Mouse (Mus musculus) thymus, postnatal 14 days (tissue): ENCODE results near the gene Izumo2.
A peak's percentile ranks its signal among the peaks of the same experiment; 100 is the strongest.
"Not testable (repeated sequence)": the region's sequence is repeated elsewhere in the genome, so short reads cannot be mapped to it uniquely, and the experiment has no call there.

Experiments used
- DNase-seq: peaks from one replicate; pipeline ENCODE4 v3.0.0; 2021

Gene Izumo2

GRCm38 (mm10) chr7:44701921-44702320 is 6.6 kb upstream of the Izumo2 start:
- peak; percentile 8 for DNase-seq

- no peak for DNase-seq
These were observed 5.6 kb upstream of the Izumo2 start for GRCm38 (mm10) chr7:44702985-44703384.

- peak; percentile 20 for DNase-seq
These were observed 4.2 kb upstream of the Izumo2 start for GRCm38 (mm10) chr7:44704363-44704762.

- no peak for DNase-seq
These were observed 3.5 kb upstream of the Izumo2 start for GRCm38 (mm10) chr7:44705086-44705485.

GRCm38 (mm10) chr7:44706322-44706721 is 2.2 kb upstream of the Izumo2 start:
- no peak for DNase-seq

- DNase-seq: no peak
These were observed 1.3 kb upstream of the Izumo2 start for GRCm38 (mm10) chr7:44707169-44707675.

- not testable (repeated sequence) for DNase-seq
These were observed 449 bp upstream of the Izumo2 start for GRCm38 (mm10) chr7:44708093-44708492.

- no peak for DNase-seq
These were observed 1.3 kb downstream of the Izumo2 start for GRCm38 (mm10) chr7:44709881-44710280.

- DNase-seq: no peak
These were observed 13.5 kb downstream of the Izumo2 start for GRCm38 (mm10) chr7:44722058-44722457.

- DNase-seq: peak; percentile 25
These were observed 15.8 kb downstream of the Izumo2 start for GRCm38 (mm10) chr7:44724316-44724715.

- no peak for DNase-seq
These were observed 17.8 kb downstream of the Izumo2 start for GRCm38 (mm10) chr7:44726343-44726742.

- DNase-seq: no peak
These were observed 18.6 kb downstream of the Izumo2 start for GRCm38 (mm10) chr7:44727151-44727550.

GRCm38 (mm10) chr7:44728082-44728975 is 19.8 kb downstream of the Izumo2 start:
- DNase-seq: no peak

- no peak for DNase-seq
These were observed 25.2 kb downstream of the Izumo2 start for GRCm38 (mm10) chr7:44733723-44734122.

- DNase-seq: peak; percentile 14
These were observed 32.8 kb downstream of the Izumo2 start for GRCm38 (mm10) chr7:44741361-44741760.

- no peak for DNase-seq
These were observed 35.7 kb downstream of the Izumo2 start for GRCm38 (mm10) chr7:44744270-44744669.

- DNase-seq: peak; percentile 88
These were observed 36.5 kb downstream of the Izumo2 start for GRCm38 (mm10) chr7:44745076-44745475.

- DNase-seq: no peak
These were observed 38.6 kb downstream of the Izumo2 start for GRCm38 (mm10) chr7:44747115-44747514.

- DNase-seq: peak; percentile 92
These were observed 39.8 kb downstream of the Izumo2 start, which contains the start of gene Vrk3 for GRCm38 (mm10) chr7:44748101-44749044. Vrk3 (plus strand) TSS chr7:44748413.

GRCm38 (mm10) chr7:44750950-44751349 is 42.4 kb downstream of the Izumo2 start, which contains the start of gene Zfp473:
Zfp473 (minus strand) TSS chr7:44751050.
- DNase-seq: not testable (repeated sequence)

GRCm38 (mm10) chr7:44757164-44757563 is 48.6 kb downstream of the Izumo2 start:
- no peak for DNase-seq

- DNase-seq: no peak
These were observed 51.8 kb downstream of the Izumo2 start for GRCm38 (mm10) chr7:44760366-44760765.

GRCm38 (mm10) chr7:44768129-44768528 is 59.6 kb downstream of the Izumo2 start:
- DNase-seq: no peak
